Mouse (Mus musculus): ENCODE measurements around the gene Ephb1. TPM values are rescaled to one million over a fixed set of nuclear protein-coding genes. Genes with fewer than 3 reads are reported as not detected.

Ephb1 gene
- polyA plus RNA-seq, 1 experiment from 2014 or later: 0.66 TPM

DNA sequence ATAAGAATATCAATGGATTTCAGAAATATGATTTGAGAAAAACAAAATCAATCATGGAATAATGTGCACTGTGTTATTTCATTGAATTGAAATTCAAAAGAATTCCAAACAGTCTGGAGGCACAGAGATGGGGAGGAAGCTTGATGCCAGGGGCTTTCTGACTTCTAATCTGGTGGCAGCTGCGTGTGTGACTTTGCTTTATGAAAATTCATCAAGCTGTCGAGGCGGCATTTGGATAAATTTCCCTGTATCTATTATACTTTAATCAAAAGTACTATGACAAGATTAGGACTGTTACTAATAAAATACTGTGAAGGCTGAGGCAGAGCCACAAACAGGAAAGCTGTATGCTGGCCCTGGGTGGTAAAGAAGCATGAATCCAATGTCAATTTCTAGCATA lies 451.1 kb downstream of the Ephb1 start:
- no peak overlapping the region for H3K9ac ChIP-seq
- no peaks in the 10 kb centered on the region for H3K4me1 ChIP-seq (replicated peaks)
- H3K27me3 ChIP-seq (replicated peaks): no peaks in the 10 kb centered on the region
- H3K4me2 ChIP-seq: no peak overlapping the region
- H3K4me3 ChIP-seq: no peak overlapping the region
- H3K36me3 ChIP-seq: no peaks in the 10 kb centered on the region
- ATAC-seq (ENCODE audit: insufficient number of reproducible peaks, low FRiP score): no peak
- no peaks in the 10 kb centered on the region for H3K9me3 ChIP-seq (replicated peaks)
- no peak overlapping the region for H3K27ac ChIP-seq (ENCODE audit: poor library complexity, severe bottlenecking)
- WGBS: 74% methylated on average over 3 of the region's 3 CpGs

- WGBS: 87% methylated on average over 1 of the region's 1 CpGs
- Histone ChIP-seq H3K27me3 (replicated peaks) (no peaks in the 10 kb centered on the region), H3K36me3 (no peaks in the 10 kb centered on the region), H3K4me2 (no peak overlapping the region), H3K9ac (no peak overlapping the region), H3K4me1 (replicated peaks) (no peaks in the 10 kb centered on the region), H3K9me3 (replicated peaks) (no peaks in the 10 kb centered on the region), H3K27ac (ENCODE audit: poor library complexity, severe bottlenecking) (no peak overlapping the region), H3K4me3 (no peak overlapping the region)
- ATAC-seq (ENCODE audit: insufficient number of reproducible peaks, low FRiP score): no peak
These were observed 456.6 kb downstream of the Ephb1 start for GRCm38 (mm10) chr9:101897851-101898250.

- no peaks in the 10 kb centered on the region for H3K4me1 ChIP-seq (replicated peaks)
- H3K9me3 ChIP-seq (replicated peaks): no peaks in the 10 kb centered on the region
- H3K4me2 ChIP-seq: no peak overlapping the region
- ATAC-seq (ENCODE audit: insufficient number of reproducible peaks, low FRiP score): no peak
- WGBS: 47% methylated on average over 2 of the region's 2 CpGs
- no peak overlapping the region for H3K9ac ChIP-seq
- H3K27ac ChIP-seq (ENCODE audit: poor library complexity, severe bottlenecking): no peak overlapping the region
- no peak overlapping the region for H3K4me3 ChIP-seq
- 0 out of 2 replicates have a peak, but pooled peaks cover 5% of the 10 kb centered on the region for H3K27me3 ChIP-seq (replicated peaks)
- H3K36me3 ChIP-seq: no peaks in the 10 kb centered on the region
These were observed 471.2 kb downstream of the Ephb1 start for GRCm38 (mm10) chr9:101883295-101883694.

GRCm38 (mm10) chr9:101877109-101877987 lies 477.1 kb downstream of the Ephb1 start:
- 63% methylated on average over 11 of the region's 11 CpGs for whole genome bisulfite sequencing
- Histone ChIP-seq H3K36me3 (no peaks in the 10 kb centered on the region), H3K27me3 (replicated peaks) (no peaks in the 10 kb centered on the region), H3K4me3 (no peak overlapping the region), H3K9me3 (replicated peaks) (no peaks in the 10 kb centered on the region), H3K9ac (no peak overlapping the region), H3K4me1 (replicated peaks) (no peaks in the 10 kb centered on the region), H3K4me2 (no peak overlapping the region), H3K27ac (ENCODE audit: poor library complexity, severe bottlenecking) (no peak overlapping the region)
- ATAC-seq (ENCODE audit: insufficient number of reproducible peaks, low FRiP score): no peak

- ATAC-seq (ENCODE audit: insufficient number of reproducible peaks, low FRiP score): no peak
- no peaks in the 10 kb centered on the region for H3K9me3 ChIP-seq (replicated peaks)
- H3K4me3 ChIP-seq: no peak overlapping the region
- H3K4me1 ChIP-seq (replicated peaks): no peaks in the 10 kb centered on the region
- no peak overlapping the region for H3K4me2 ChIP-seq
- H3K27me3 ChIP-seq (replicated peaks): no peaks in the 10 kb centered on the region
- 79% methylated on average over 1 of the region's 1 CpGs for WGBS
- no peak overlapping the region for H3K27ac ChIP-seq (ENCODE audit: poor library complexity, severe bottlenecking)
- H3K36me3 ChIP-seq: no peaks in the 10 kb centered on the region
- no peak overlapping the region for H3K9ac ChIP-seq
These were observed 479.2 kb downstream of the Ephb1 start for GRCm38 (mm10) chr9:101875306-101875705.

Small RNA genes within 50 kb of the gene (microRNA-seq; reads per million reads assigned to microRNA genes)
- not detected for gene Mir7243

Other genes starting within 250 kb of the Ephb1 start
- gene Ky, start 151.1 kb upstream of the Ephb1 start, polyA plus RNA-seq (2016; fragmentation: Nextera tagmentation; extraction: Ambion mirVana): 0.94 and 2.1 TPM in 2 replicates